Mouse (Mus musculus) neural tube, embryonic 11.5 days (tissue): ENCODE measurements around the gene Ptges. TPM values are rescaled to one million over a fixed set of nuclear protein-coding genes. Genes with fewer than 3 reads are reported as not detected.

ENCODE experiments used
- ATAC-seq: fragments of 200-750 bp; cut with Nextera tagmentation; 2 replicates; pipeline ENCODE4 v1.8.0; 2017; ENCODE audit warnings: moderate number of reproducible peaks, mild to moderate bottlenecking, moderate TSS enrichment, moderate library complexity; ENCODE audit not compliant: insufficient read depth, low FRiP score, low TSS enrichment
- DNase-seq: peaks from one replicate; pipeline ENCODE4 v3.0.0-alpha.2; 2015; ENCODE audit warnings: low spot score
- H3K27ac ChIP-seq: fragments of 300-500 bp; sonication (generic); 2 replicates; pipeline ENCODE4 v1.5.1; 2014; ENCODE audit warnings: low read depth, mild to moderate bottlenecking, low read length
- H3K27me3 ChIP-seq: fragments of 300-500 bp; sonication (generic); 2 replicates; pipeline ENCODE4 v1.6.1; 2014; ENCODE audit warnings: mild to moderate bottlenecking, low read length, mixed read lengths; ENCODE audit not compliant: control insufficient read depth, insufficient read depth
- H3K36me3 ChIP-seq: fragments of 300-500 bp; sonication (generic); 2 replicates; pipeline ENCODE4 v1.6.1; 2014; ENCODE audit warnings: mild to moderate bottlenecking, low read length, moderate library complexity, mixed read lengths; ENCODE audit not compliant: control insufficient read depth, insufficient read depth
- H3K4me1 ChIP-seq: fragments of 300-500 bp; sonication (generic); 2 replicates; pipeline ENCODE4 v1.6.1; 2014; ENCODE audit warnings: low read length, mixed read lengths; ENCODE audit not compliant: control insufficient read depth, insufficient read depth
- H3K4me2 ChIP-seq: fragments of 300-500 bp; sonication (generic); 2 replicates; pipeline ENCODE4 v1.6.1; 2014; ENCODE audit warnings: low read depth, mild to moderate bottlenecking, moderate library complexity
- H3K4me3 ChIP-seq: fragments of 300-500 bp; sonication (generic); 2 replicates; pipeline ENCODE4 v1.5.1; 2014; ENCODE audit warnings: low read depth, low read length
- H3K9ac ChIP-seq: fragments of 300-500 bp; sonication (generic); 2 replicates; pipeline ENCODE4 v1.6.1; 2014; ENCODE audit warnings: mild to moderate bottlenecking, low read length
- H3K9me3 ChIP-seq: fragments of 300-500 bp; sonication (generic); 2 replicates; pipeline ENCODE4 v1.6.1; 2016; ENCODE audit warnings: low read length; ENCODE audit not compliant: control insufficient read depth
- WGBS: fragments of 180-500 bp; shearing (Covaris S2); extraction: QIAGEN DNeasy Blood & Tissue Kit; methylation state at CpG from one replicate; pipeline ENCODE4 v1.1.7; 2014; 5-methylcytosine and 5-hydroxymethylcytosine counted together
- polyA plus RNA-seq: library from polyadenylated mRNA; unstranded; fragments of >200 nt; fragmentation: Nextera tagmentation; extraction: Ambion mirVana; gene quantifications from 2 replicates; pipeline ENCODE4 v1.2.1, GENCODE M21; 2014

The Ptges gene
- polyA plus RNA-seq, 1 experiment from 2014 or later: 2.6 TPM

GRCm38 (mm10) chr2:30901646-30902160, 28.0 kb downstream of the Ptges start:
- no peak for ATAC-seq
- no peak overlapping the region for H3K4me3 ChIP-seq

GRCm38 (mm10) chr2:30899397-30900069, 30.1 kb downstream of the Ptges start:
- DNase-seq: no peak
- H3K9me3 ChIP-seq: no peaks in the 10 kb centered on the region
- 86% methylated on average over 14 of the region's 14 CpGs for WGBS
- no peak overlapping the region for H3K27ac ChIP-seq
- no peak overlapping the region for H3K4me2 ChIP-seq
- H3K36me3 ChIP-seq: no peaks in the 10 kb centered on the region
- no peak overlapping the region for H3K4me3 ChIP-seq
- H3K27me3 ChIP-seq: peaks cover 14% of the 10 kb centered on the region
- no peak for ATAC-seq
- H3K9ac ChIP-seq: no peak overlapping the region
- H3K4me1 ChIP-seq: peaks cover 9% of the 10 kb centered on the region

More at GRCm38 (mm10) chr2:30901646-30902160, 28.0 kb downstream of the Ptges start:
- H3K4me1 ChIP-seq: peaks cover 9% of the 10 kb centered on the region
- 55% methylated on average over 6 of the region's 6 CpGs for WGBS
- H3K27ac ChIP-seq: no peak overlapping the region
- H3K36me3 ChIP-seq: no peaks in the 10 kb centered on the region
- H3K9me3 ChIP-seq: no peaks in the 10 kb centered on the region
- peaks cover 14% of the 10 kb centered on the region for H3K27me3 ChIP-seq
- DNase-seq: no peak
- H3K4me2 ChIP-seq: no peak overlapping the region
- no peak overlapping the region for H3K9ac ChIP-seq

DNA sequence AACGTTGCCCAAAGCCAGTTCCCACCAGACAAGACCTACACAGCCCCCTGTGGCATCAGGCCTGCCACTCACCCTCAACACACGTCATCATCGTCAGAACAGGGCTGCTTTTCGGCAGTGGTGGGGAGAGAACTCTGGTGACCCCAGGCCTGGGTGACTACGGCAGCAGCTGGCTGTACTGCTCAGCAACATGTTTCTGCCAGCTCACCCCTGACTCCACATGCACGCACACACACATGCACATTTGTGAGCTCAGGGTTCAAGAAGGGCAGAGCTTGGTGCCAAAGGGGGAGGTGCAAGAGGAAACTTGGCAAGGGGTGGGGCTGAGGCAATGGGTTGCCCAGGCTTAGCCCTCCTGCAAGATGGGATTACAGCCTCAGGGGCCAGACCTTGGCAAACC, 32.4 kb downstream of the Ptges start:
- no peaks in the 10 kb centered on the region for H3K9me3 ChIP-seq
- H3K4me3 ChIP-seq: no peak overlapping the region
- ATAC-seq (no peak), DNase-seq (no peak)
- no peaks in the 10 kb centered on the region for H3K36me3 ChIP-seq
- no peak overlapping the region for H3K4me2 ChIP-seq
- no peak overlapping the region for H3K9ac ChIP-seq
- H3K4me1 ChIP-seq: no peaks in the 10 kb centered on the region; the same call in 1 of the 2 replicates
- peaks cover 6% of the 10 kb centered on the region for H3K27me3 ChIP-seq
- no peak overlapping the region for H3K27ac ChIP-seq
- 38% methylated on average over 6 of the region's 6 CpGs for WGBS

GRCm38 (mm10) chr2:30893946-30894345, 35.7 kb downstream of the Ptges start:
- H3K4me3 ChIP-seq: no peak overlapping the region
- H3K4me1 ChIP-seq: no peaks in the 10 kb centered on the region
- no peak overlapping the region for H3K9ac ChIP-seq
- no peaks in the 10 kb centered on the region for H3K36me3 ChIP-seq
- DNase-seq: no peak
- H3K27me3 ChIP-seq: no peaks in the 10 kb centered on the region
- no peak for ATAC-seq
- WGBS: 88% methylated on average over 7 of the region's 7 CpGs
- no peak overlapping the region for H3K27ac ChIP-seq
- no peak overlapping the region for H3K4me2 ChIP-seq
- H3K9me3 ChIP-seq: no peaks in the 10 kb centered on the region

DNA sequence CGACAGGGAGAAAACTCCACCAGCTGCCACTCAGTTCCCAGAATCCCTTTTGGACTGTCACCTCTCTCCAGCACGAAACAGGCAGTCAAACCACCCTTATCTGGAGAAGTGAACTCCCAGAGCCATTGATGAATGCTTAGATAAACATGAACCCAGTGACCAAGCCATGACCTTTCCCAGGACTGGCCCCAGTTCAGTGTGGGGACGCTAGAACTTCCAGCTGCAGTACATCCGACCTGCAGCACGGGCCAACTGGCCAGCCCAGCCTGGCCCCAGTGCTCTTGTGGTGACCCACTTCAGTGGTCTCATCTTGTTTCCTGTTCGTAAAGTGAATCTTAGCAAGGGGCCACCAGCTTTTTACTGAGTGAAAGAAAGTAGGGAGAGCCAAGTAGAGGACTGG, 36.3 kb downstream of the Ptges start:
- no peak overlapping the region for H3K27ac ChIP-seq
- ATAC-seq: no peak
- no peaks in the 10 kb centered on the region for H3K36me3 ChIP-seq
- H3K4me1 ChIP-seq: no peaks in the 10 kb centered on the region
- no peak overlapping the region for H3K4me3 ChIP-seq
- no peak for DNase-seq
- no peak overlapping the region for H3K9ac ChIP-seq
- 18% methylated on average over 6 of the region's 6 CpGs for WGBS
- H3K27me3 ChIP-seq: no peaks in the 10 kb centered on the region
- H3K4me2 ChIP-seq: no peak overlapping the region
- no peaks in the 10 kb centered on the region for H3K9me3 ChIP-seq

DNA sequence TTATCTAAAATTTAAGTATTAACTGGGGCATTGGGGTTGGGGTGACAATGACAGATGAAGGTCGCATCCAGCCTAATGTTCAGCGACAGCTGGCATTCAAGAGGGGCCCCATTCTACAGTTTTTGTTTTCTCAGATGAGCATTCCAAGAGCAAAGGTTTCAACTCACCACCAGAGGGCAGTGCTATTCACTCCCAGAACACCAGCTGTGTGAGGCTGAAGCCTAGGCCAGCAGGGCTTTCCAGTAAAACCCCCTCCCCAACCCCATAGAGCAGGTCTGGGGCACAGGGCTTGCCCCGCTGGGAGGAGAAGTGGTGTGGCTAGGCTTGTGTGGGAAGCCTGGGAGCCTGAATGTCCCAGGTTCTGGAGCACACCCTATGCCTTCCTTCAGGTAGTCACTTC, 38.7 kb downstream of the Ptges start:
- no peak overlapping the region for H3K27ac ChIP-seq
- H3K4me2 ChIP-seq: no peak overlapping the region

DNA sequence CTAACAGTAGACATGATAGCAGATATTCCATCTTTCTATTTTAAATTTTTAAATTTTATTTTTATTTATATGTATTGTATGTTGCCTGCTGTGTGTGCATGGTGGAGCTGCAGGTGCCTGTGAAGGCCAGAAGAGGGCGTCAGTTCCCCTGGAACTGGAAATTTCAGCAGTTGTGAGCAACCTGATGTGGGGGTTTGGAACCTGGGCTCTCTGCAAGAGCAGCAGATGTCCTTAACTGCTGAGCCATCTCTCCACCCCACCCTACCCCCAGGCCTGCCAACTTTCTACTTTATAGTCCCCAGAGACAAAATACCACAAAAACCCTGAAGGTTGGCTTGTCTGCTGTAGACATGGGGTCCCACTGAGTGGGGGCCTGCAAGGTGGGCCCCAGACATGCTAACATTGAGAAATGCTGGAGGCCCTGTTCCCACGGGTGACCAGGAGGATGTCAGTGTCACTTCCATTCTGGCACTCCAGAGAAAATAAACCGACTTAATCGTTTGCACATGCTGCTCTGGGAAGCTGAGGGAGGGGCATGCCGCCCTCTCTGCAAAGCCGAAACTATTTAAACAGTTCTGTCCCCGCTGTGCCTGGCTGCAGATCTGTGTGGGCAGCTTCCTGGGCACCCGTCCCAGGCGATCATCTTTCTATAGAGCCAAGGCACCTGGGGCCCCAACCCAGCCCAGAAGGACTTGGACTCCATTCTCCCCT, 44.1 kb downstream of the Ptges start:
- H3K27ac ChIP-seq: no peak overlapping the region
- 50% methylated on average over 9 of the region's 9 CpGs for WGBS
- no peak overlapping the region for H3K4me2 ChIP-seq
- ATAC-seq (no peak), DNase-seq (no peak)
- no peaks in the 10 kb centered on the region for H3K27me3 ChIP-seq
- H3K4me1 ChIP-seq: no peaks in the 10 kb centered on the region
- H3K9ac ChIP-seq: no peak overlapping the region
- no peaks in the 10 kb centered on the region for H3K36me3 ChIP-seq
- H3K4me3 ChIP-seq: no peak overlapping the region
- H3K9me3 ChIP-seq: no peaks in the 10 kb centered on the region

More for the DNA sequence above, 38.7 kb downstream of the Ptges start:
- Histone ChIP-seq H3K27me3 (no peaks in the 10 kb centered on the region), H3K4me1 (no peaks in the 10 kb centered on the region), H3K9ac (no peak overlapping the region), H3K4me3 (no peak overlapping the region), H3K36me3 (no peaks in the 10 kb centered on the region), H3K9me3 (no peaks in the 10 kb centered on the region)
- 6% methylated on average over 3 of the region's 3 CpGs for WGBS
- ATAC-seq (no peak), DNase-seq (peak; percentile 65)

GRCm38 (mm10) chr2:30884852-30885373, 44.8 kb downstream of the Ptges start:
- 95% methylated on average over 4 of the region's 4 CpGs for WGBS
- Histone ChIP-seq H3K9me3 (no peaks in the 10 kb centered on the region), H3K27ac (no peak overlapping the region), H3K4me1 (no peaks in the 10 kb centered on the region), H3K27me3 (no peaks in the 10 kb centered on the region), H3K36me3 (no peaks in the 10 kb centered on the region), H3K4me3 (no peak overlapping the region), H3K9ac (no peak overlapping the region), H3K4me2 (no peak overlapping the region)
- no peak for DNase-seq
- ATAC-seq: no peak
